Mouse (Mus musculus): ENCODE measurements around the gene Gjd3. TPM values are rescaled to one million over a fixed set of nuclear protein-coding genes. Genes with fewer than 3 reads are reported as not detected.
"Not testable (repeated sequence)": the region's sequence is repeated elsewhere in the genome, so short reads cannot be mapped to it uniquely, and the experiment has no call there.

Gjd3 gene
- total RNA-seq (2021): 1 to 10 TPM; 2.2 TPM
- long read RNA-seq, experiment 1, partial matches to known transcripts: 0 of 1 reads
- long read RNA-seq, experiment 1, other reads (novel, unspliced or antisense): 0 of 1 reads
- long read RNA-seq, experiment 2, partial matches to known transcripts: 0 of 2 reads
- long read RNA-seq, experiment 2, other reads (novel, unspliced or antisense): 0 of 2 reads

DNA sequence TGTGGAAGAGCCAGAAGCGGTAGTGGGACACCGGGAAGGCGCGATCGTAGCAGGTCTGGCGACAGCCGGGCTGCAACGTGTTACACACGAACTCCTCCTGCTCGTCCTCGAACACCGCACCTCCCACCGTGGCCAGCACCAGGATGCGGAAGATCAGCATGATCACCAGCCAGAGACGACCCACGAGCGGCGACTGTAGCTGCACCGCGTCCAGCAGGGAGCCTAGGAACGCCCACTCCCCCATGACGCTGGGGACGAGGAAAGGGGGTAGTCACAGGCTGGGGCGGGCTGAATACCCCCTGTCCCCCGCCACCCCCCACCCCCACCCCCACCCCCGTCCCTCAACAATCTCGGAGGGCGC lies at the start of gene Gjd3:
Gene Gjd3, minus strand, starts transcription at position 244 of the 361 bp plus-strand sequence.
- DNase-seq (ENCODE audit: low spot score in 2 of 2): peak in 1 of 2 experiments; percentile 21

DNA sequence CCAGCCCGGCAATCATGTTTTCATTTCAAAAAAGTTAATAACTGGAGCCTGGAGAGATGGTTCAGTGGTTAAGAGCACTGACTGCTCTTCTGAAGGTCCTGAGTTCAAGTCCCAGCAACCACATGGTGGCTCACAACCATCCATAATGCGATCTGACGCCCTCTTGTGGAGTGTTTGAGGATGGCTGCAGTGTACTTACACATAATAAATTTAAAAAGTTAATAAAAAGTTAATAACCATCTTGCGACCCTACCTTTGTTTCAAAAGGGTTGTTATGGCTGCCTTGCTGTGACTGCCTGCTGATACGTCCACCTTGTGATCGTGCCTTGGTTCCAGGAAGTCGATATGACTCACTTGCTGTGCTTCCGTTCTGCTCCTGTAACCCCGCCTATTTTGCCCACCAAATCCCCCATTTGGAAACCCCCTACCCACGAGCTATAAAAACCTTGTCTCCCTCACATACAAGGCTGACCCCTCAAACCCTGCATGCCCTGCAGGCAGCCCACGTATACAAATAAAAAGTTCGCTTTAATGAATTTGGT lies 44.2 kb upstream of the Gjd3 start:
- no peak for DNase-seq (ENCODE audit: low spot score in 2 of 2)

DNA sequence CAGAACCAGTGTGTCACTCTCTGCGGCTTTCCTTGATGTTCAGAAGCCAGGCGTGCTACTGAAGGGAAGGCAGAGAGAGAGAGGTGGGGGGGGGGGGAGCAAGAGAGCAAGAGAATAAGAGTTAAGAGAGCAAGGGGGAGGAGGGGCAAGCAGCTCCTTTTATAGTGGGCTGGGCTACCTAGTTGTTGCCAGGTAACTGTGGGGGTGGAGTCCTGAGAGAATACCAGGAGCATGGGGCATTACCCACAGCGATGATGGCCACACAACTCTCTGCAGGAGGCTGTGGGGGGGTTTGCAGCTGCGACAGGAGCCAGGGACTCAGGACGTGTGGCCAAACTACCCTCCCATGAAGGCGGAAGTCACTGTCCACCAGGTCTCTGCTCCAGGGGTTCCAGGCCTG lies 43.1 kb upstream of the Gjd3 start:
- DNase-seq (ENCODE audit: low spot score in 2 of 2): no peak

DNA sequence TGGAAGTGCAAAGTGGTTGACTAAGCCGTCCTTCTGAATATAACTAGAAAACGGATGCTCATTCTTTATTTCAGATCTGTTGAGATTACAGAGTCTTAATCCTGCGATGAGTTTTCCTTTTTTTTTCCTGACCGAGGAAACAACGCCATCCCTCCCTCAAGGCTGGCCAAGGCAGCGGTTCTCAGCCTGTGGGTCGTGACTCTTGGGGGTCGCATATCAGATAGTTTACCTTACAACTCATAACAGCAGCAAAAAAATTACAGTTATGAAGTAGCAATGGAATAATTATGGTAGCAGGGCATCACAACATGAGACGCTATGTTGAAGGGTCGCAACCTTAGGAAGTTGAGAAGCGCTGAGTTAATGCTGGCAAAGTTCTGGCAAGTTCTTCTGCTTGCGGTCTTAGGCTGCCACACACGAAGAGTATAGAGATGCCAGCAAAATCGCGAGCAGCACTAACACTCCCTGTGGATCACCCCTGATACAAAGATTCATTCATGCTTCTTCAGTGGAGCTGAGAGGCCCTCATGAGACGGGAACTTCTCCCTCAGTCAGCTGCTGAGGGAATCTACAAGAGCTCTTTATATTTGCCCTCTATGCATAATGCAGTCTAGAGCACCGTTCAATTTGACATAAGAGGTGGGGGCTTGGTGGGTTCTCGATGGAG lies 41.8 kb upstream of the Gjd3 start:
- no peak for DNase-seq (ENCODE audit: low spot score in 2 of 2)

DNA sequence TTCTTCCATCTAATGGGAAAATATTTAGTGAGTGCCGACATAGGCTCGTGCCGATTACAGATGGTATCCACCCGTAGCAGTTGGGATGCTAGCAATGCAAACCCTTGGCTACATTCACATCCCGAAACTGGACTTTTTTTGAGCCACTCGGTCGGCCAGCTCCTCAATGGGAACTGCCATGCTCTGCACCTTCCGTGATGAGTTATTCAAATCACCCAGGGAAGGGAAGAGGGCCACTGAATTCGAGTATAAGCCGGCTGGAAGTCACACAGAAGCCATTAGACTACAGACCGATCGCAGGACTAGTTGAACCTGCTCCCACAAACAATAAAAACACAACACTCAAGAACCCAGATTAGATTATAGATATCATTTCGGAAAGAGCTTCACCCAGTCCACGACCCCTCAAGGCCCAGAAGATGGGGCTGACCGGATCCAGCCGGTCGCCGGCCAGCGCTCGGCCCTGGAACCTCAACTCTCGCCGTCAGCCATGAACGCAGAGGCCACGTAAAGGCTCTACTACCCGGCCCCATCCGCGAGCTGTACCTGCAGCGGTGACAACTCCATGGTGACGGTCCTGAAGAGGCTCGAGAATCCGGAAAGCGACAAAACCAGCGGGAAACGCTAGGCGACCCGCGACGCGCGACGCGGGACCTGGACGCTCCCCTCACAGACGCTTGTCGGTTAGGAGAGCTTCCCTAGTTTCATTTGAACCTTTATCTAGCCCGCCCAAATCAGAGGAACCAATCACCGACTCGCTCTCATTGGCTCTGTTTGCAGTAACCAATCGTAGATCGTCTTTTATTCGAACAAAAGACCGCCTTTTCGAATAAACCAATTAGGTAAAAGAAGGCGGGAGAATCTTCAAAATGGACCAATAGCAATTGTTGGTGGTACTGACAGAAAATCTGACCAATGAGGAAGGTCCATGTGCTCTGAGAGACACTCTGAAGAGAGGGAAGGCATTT lies 41.0 kb upstream of the Gjd3 start, which contains the start of gene Top2a:
Gene Top2a, minus strand, starts transcription at position 690 of the 968 bp plus-strand sequence.
- peak; percentile 99 to 100 for DNase-seq (ENCODE audit: low spot score in 2 of 2)

DNA sequence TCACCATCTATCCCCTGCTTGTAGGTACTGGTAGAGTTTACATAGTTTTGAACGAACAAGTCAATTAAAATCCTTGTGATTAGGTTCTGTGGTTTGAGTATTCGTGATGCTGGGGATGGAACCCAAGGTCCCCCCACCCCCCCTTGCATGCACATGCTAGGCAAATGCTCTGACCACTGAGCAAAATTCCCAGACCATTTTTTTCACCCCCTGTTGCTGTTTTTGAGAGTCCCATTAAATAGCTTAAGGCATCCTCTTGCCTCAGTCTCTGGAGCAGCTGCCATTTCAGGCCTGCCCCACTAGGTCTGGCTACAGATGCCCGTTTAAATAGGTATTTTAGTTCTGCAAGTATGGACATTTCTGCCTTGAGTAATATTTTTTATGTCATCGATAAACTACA lies 40.3 kb upstream of the Gjd3 start:
- DNase-seq (ENCODE audit: low spot score in 2 of 2): no peak

DNA sequence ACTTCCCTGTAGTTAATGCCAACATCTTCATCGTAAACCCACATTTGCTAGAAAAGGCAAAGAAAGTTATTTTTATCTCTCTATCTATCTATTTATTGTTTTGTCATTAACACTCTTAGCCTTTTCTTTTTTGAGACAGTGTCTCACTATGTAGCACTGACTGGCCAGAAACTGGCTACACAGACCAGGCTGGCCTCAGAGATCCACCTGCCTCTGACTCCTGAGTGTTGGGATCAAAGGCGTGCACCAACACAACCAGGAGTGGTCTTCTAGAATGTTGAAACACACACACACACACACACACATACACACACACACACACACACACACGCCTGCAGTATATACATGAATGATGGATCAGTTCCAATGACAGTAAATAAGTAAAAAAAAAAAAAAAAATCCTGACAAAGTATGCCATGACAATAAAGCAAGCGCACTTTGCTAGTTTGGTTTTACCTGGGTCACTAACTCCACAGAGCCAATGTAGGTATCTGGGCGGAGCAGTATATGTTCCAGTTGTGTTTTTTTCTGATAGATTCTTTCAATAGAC lies 39.6 kb upstream of the Gjd3 start:
- DNase-seq (ENCODE audit: low spot score in 2 of 2): no peak

DNA sequence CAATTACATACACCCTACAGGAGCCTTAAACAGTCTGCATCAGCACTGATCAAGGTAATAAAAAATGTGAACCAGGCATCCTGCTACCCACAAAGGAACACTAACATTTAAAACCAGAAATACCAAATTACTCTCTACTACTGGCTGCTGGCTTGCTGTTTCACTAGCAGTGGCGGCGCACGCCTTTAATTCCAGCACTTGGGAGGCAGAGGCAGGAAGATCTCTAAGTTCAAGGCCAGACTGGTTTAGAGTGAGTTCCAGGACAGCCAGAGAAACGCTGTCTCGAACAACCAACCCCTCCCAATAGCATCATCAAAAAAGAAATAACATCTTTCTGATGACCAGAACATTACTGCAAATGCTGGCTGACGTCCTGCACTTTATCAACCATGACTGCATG lies 37.0 kb upstream of the Gjd3 start:
- no peak for DNase-seq (ENCODE audit: low spot score in 2 of 2)

DNA sequence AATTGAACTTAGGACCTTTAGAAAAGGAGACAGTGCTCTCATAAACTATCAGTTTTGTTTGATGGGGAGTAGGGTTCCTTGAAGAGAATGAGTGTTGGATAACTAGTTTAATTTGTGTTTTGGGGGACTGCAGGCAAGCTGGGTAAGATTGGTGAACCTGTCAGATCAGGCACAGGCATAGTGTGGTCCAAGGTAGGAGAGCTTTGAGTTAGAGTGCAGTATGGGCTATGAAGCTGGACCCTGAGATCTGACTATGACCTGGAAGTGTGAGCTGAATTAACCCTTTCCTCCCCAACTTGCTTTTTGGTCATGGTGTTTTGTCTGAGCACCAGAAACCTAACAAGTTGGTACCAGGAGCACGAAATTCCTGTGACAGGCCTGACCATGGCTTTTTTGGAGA lies 31.0 kb upstream of the Gjd3 start:
- DNase-seq (ENCODE audit: low spot score in 2 of 2): no peak

DNA sequence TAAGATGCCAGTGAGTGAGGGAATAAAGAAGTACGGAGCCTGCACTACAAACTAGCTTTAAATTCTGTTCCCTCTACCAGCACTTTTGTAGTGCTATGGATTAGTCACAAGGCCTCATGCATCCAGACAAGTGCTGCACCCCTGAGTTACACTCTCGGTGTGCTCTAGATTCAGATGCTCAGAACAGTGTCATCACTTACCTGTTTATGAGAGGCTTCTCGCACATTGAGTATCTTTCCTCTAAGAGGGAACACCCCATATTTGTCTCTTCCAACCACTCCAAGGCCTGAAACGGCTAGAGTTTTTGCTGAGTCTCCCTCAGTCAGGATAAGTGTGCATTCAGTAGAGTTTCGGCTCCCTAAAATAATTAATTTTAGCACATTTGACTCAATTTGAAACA lies 27.9 kb upstream of the Gjd3 start:
- no peak for DNase-seq (ENCODE audit: low spot score in 2 of 2)

DNA sequence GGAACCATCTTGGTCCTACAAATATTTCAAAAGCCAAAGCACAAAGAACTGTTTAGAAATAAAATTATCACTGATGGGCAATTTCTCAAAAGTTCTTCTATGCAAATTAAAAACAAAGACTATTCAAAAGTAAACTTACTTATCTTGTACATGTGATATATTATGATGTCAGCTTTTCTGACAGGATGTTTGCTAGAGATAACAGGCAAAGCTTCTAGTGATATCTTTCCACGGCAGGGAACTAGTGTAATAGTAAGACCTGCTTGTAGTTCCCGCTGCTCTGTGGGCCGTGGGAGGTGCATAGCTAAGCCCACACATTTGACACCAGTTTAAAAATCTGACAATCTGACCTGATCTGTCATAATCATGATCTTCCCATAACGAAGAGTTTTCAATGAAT lies 27.3 kb upstream of the Gjd3 start:
- no peak for DNase-seq (ENCODE audit: low spot score in 2 of 2)

DNA sequence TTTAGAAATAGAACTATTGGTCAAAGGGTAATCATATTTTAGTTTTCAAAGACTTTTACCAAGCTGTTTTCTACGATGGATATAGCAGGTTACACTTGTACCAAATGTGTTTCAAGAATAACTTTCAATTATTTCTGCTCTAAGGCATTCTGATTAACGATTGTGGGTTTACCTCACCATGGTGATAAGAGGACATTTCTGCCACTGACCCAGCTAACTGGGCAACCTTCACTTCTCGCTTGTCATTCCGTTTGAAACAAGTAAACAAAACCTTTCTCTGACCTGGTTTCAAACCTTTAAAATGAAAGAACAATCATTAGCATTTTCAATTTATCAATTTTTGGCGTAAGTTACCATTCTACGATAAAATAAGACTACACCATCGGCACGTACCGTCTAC lies 24.0 kb upstream of the Gjd3 start:
- no peak for DNase-seq (ENCODE audit: low spot score in 2 of 2)

DNA sequence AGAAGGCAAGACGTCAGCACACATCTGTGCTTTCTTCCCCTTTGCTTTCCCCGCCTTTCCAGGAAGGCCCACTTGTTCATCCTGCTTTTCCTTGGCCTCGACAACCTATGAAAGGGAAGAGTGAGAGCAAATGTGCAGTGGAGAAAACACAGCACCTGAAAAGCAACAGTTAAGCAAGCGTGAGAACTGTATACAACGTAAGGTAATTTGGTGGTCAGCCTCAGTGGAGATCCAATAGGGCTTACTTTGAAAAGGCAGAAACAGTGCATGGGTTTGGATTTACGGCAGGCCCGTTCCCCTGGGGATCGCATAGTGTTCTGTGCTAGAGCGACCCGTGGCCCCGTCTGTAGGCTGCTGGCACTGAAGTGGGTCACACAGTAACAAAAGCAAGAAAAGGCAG lies 16.4 kb upstream of the Gjd3 start:
- no peak for DNase-seq (ENCODE audit: low spot score in 2 of 2)

DNA sequence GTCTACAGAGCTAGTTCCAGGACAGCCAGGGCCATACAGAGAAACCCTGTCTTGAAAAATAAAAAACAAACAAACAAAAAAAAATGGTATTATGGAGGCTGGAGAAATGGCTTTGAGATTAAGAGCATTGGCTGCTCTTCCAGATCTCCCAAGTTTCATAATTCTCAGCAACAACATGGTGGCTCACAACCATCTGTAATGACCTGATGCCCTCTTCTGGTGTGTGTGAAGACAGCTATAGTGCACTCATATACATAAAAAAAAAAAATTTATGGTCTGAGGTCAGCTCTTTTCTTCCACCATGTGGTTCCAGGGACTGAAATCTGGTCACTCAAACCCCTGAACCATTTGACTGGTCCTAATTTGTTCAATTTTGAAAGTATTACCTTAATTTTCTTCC lies 16.0 kb upstream of the Gjd3 start:
- no peak for DNase-seq (ENCODE audit: low spot score in 2 of 2)

DNA sequence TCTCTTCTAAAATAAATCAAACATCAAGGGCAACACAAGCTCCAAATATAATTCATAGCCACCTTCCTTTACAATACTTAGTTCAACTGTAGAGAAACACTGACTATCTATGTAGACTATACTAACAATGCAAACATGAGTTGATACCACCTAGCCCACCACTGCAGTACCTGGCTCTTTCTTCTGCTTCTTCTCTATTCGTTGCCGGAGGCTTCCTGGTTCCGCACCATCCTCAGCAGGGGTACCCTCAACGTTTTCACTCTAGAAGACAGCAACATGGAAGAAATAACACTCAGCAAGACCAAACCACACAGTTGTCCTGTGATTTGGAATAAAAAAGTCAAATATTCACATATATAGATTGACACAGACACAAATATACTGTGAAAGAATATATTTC lies 14.8 kb upstream of the Gjd3 start:
- no peak for DNase-seq (ENCODE audit: low spot score in 2 of 2)

DNA sequence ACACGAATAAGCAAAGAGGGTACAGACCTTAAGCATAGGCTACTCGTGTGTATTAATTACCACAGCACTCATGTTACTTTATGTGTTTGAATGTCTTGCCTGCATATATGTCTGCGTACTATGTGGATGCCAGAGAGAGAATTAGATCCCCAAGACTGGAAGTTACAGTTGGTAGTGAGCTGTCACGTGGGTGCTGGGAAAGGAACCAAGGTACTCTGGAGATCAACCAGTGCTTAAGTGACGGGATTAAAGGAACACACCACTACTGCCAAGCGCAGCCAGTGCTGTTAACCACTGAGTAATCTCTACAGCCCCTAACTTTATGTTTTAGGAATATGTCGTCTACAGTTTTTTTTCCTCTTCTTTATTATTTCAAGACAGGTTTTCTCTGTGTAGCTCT lies 13.2 kb upstream of the Gjd3 start:
- no peak for DNase-seq (ENCODE audit: low spot score in 2 of 2)

DNA sequence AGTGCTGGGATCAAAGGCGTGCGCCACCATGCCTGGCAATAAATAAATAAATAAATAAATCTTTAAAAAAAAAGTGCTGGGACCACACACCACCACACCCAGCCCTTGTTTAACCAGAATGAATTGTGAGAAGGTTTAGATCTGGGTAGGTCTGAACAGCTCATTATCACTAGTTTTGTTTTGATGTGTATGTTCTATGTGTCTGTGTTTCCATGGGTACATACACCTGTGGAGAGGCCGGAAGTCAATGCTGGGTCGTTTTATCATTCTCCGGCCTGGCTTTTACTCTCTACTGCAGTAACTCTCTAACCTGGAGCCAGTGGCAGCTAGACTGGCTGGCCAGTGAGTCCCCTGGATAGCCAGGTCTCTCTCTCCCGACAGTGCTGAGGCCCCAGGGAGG lies 8.1 kb upstream of the Gjd3 start:
- no peak for DNase-seq (ENCODE audit: low spot score in 2 of 2)

DNA sequence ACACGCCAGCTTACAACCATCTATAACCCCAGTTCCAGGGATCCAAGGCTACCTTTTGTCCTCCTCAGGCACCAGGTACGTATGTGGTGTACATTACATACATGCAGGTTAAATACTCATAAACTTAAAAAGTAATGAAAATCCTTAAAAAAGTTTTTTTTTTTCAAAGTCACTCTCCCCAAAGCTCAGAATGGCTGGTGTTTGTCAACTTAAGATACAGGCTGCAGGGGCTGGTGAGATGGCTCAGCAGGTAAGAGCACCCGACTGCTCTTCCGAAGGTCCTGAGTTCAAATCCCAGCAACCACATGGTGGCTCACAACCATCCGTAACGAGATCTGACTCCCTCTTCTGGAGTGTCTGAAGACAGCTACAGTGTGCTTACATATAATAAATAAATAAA lies 5.4 kb upstream of the Gjd3 start:
- not testable (repeated sequence) for DNase-seq (ENCODE audit: low spot score in 2 of 2)

DNA sequence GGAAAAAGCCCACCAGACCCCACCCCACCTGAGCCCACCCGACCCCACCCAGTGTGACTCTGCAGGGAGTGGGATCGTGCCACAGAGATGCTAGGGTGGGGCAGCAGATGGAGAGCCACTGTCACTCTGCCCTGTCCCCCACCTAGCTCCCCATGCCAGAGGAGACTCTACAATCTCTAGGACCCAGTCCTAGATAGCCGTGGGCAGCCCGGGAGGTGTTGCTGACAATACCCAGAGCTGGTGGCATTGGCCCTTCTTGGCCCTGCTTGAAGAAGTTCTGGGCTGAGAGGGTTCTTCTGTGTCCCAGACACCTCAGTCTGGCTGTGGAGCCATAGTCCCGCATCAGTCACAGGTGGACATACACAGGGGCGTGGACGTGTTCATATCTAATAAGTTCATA lies 2.7 kb upstream of the Gjd3 start:
- DNase-seq (ENCODE audit: low spot score in 2 of 2): no peak

DNA sequence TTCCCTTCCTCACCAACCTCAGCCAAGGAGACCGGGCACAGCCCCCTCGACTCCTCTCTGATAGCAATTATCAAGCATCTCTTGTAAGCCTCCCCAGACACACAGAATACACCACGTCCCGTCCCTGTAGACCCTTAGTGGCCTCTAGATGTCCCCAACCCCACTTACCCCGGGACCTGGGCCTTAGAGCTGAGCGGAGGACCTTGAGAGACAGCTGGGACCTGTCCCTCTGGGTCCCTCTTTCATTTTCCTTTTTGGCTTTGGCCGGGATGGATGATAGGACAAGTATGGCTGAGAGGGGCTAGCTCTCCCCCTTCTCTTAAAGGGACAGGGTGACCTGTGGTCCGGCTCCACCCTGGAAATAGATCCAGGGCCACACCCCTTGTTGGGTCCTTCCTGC lies 735 bp upstream of the Gjd3 start:
- DNase-seq (ENCODE audit: low spot score in 2 of 2): no peak

DNA sequence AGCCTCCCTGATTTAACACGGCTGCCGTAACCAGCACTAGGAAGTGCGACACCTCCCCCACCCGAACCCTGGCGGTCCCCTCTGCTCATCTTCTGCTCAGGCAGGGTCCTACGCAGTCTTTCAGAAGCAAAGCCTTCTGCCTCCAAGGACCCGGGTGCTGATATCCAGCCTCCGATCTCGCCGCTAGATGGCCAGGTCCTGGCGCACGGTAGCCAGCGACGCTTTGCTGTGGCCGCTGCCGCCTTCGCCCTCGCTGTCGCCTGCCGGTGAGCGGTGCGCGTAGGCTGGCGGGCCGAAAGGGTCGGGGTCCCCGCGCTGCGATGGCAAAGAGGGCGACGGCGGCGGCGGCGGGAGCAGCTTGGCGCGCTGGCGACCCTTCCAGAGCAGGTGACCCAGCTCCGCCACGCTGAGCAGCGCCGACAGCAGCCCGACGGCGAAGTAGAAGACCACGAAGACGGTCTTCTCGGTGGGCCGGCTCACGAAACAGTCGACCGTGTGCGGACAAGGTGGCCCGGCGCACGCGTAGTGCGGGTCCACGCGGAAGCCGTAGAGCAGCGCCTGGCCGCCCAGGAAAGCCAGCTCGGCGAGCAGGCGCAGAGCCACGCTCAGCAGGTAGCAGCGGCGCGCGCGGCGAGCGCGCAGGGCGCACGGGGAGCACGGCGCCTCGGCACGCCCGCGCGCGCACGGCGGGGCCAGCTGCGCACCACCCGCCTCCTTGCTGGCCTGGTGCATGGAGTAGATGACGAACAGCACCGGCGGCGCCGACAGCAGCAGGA lies 631 bp downstream of the Gjd3 start:
- peak; percentile 38 to 63 for DNase-seq (ENCODE audit: low spot score in 2 of 2)
